Mouse (Mus musculus) cortical plate, adult 2 months (tissue): ENCODE data around the gene Espn.

Experiments
- CTCF ChIP-seq: fragments of 200-500 bp; IDR thresholded peaks from 2 replicates; pipeline ENCODE4 v1.5.1; 2011; ENCODE audit warnings: mild to moderate bottlenecking, control low read depth, low read length; ENCODE audit not compliant: insufficient read depth; ENCODE audit errors: extremely low read depth
- POLR2A ChIP-seq: fragments of 200-500 bp; IDR thresholded peaks from 2 replicates; pipeline ENCODE4 v1.6.1; 2011; ENCODE audit warnings: mild to moderate bottlenecking, low read length, control low read depth; ENCODE audit not compliant: insufficient read depth; ENCODE audit errors: extremely low read depth

DNA sequence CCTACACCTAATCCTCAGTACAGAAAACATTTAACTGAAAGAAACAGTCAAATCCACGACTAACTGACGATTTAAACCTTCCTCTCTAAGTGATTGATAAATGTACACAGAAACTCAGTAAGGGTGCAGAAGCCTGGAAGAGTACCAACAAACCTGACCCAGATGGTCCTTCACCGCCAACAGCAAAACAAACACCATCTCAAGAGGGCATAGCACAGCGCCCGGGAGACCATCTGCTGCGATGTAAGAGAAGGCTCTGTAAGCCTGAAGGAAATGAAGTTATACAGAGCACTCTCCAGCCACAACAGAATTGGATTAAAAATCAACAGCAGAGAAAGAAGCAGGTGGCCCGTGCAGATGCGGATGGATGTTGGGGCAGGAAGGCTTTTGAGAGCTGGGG, 15.9 kb upstream of the Espn start:
- TF ChIP-seq CTCF (no peak), POLR2A (no peak)
